Mouse (Mus musculus) layer of hippocampus, postnatal 25 days (tissue): Measurements from ENCODE around the gene Hmbs. TPM values are rescaled to one million over a fixed set of nuclear protein-coding genes. Genes with fewer than 3 reads are reported as not detected.
"Not testable (repeated sequence)": the region's sequence is repeated elsewhere in the genome, so short reads cannot be mapped to it uniquely, and the experiment has no call there.

Source experiments
- DNase-seq, 2 experiments: peaks; one replicate each; pipeline ENCODE4 v3.0.0; 2022; ENCODE audit warnings: mixed read lengths in 2 of 2, low spot score in 1 of 2; ENCODE audit errors: extremely low spot score in 1 of 2
- total RNA-seq, 2 experiments: library from RNA; stranded (reverse); gene quantifications; 2 replicates each; pipeline ENCODE4 v1.2.3; 2021

The Hmbs gene
- total RNA-seq, 2 experiments from 2014 or later: 17.9 to 23.6 TPM

- DNase-seq: not testable (repeated sequence)
Measured at GRCm38 (mm10) chr9:44325032-44325767, 18.8 kb downstream of the Hmbs start.

- DNase-seq: no peak
Measured at GRCm38 (mm10) chr9:44324147-44324546, 19.9 kb downstream of the Hmbs start.

- not testable (repeated sequence) for DNase-seq
Measured at GRCm38 (mm10) chr9:44323656-44324055, 20.4 kb downstream of the Hmbs start.

- no peak for DNase-seq
Measured at GRCm38 (mm10) chr9:44320799-44321133, 23.3 kb downstream of the Hmbs start.

GRCm38 (mm10) chr9:44319887-44320798 lies 23.9 kb downstream of the Hmbs start, which contains the start of gene C2cd2l:
C2cd2l (minus strand) TSS chr9:44320285.
- peak; percentile 72 to 80 for DNase-seq

- DNase-seq: no peak
Measured at GRCm38 (mm10) chr9:44319105-44319886, 24.7 kb downstream of the Hmbs start.

- DNase-seq: no peak
Measured at GRCm38 (mm10) chr9:44318826-44319095, 25.3 kb downstream of the Hmbs start.

- DNase-seq: no peak
Measured at GRCm38 (mm10) chr9:44318076-44318825, 25.8 kb downstream of the Hmbs start.

- DNase-seq: no peak
Measured at GRCm38 (mm10) chr9:44317452-44317851, 26.6 kb downstream of the Hmbs start.

- no peak for DNase-seq
Measured at GRCm38 (mm10) chr9:44314910-44315309, 29.1 kb downstream of the Hmbs start.

- DNase-seq: no peak
Measured at GRCm38 (mm10) chr9:44314257-44314547, 29.8 kb downstream of the Hmbs start.

- DNase-seq: peak; percentile 63 to 78
Measured at GRCm38 (mm10) chr9:44313476-44314256, 30.4 kb downstream of the Hmbs start.

- no peak for DNase-seq
Measured at GRCm38 (mm10) chr9:44311136-44312134, 32.6 kb downstream of the Hmbs start.

- DNase-seq: no peak
Measured at GRCm38 (mm10) chr9:44310750-44311135, 33.3 kb downstream of the Hmbs start.

GRCm38 (mm10) chr9:44309756-44310155 lies 34.3 kb downstream of the Hmbs start:
- no peak for DNase-seq

- no peak for DNase-seq
Measured at GRCm38 (mm10) chr9:44307248-44307647, 36.8 kb downstream of the Hmbs start.

GRCm38 (mm10) chr9:44306532-44306931 lies 37.5 kb downstream of the Hmbs start:
- no peak for DNase-seq

GRCm38 (mm10) chr9:44305466-44306079 lies 38.5 kb downstream of the Hmbs start, which contains the start of gene Hinfp:
Hinfp (minus strand) TSS chr9:44305671.
- DNase-seq: peak; percentile 89 to 90
